In the genomic region with DNA sequence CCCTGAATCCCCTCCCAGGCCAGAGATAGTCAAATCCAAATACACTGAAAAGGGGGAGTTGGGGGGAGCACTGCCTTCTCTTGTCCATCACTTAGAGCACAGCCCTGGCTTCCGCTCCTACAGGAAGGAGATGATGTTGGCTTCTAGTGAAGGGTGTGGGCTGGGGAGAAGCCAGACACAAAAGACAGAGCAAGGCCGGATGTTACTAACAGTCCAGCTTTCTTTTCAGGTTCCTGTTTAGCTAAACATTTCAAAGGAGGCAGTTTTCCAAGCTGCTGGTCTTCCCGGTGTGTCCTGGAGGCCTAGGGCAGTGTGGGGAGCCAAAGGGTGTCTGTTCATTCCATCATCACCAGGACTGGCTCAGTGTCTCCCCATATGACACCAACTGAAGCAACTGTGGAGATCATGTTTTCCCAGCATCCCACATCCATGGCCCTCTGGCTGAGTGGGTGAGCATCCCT, we compare ENCODE assay signal across 11 mouse cellular contexts.
DNase-seq lines count a peak whose midpoint lies in the region; ATAC-seq and TF ChIP-seq lines count a peak whose summit lies in the region.
"Had no signal": no experiment of that assay in that cellular context is flagged by ENCODE, and none has a peak within 500 bp of the region (broad histone marks: within the 10 kb centered on the region; RNA-seq: fewer than 3 reads in every experiment).

No protein-coding gene starts in this region.

- no peak for ATAC-seq in heart, embryonic 12.5 days (ENCODE audit: insufficient number of reproducible peaks, low FRiP score)
- ATAC-seq in kidney, embryonic 14.5 days (ENCODE audit: low FRiP score, low TSS enrichment): no peak
- no peak for ATAC-seq in cerebellum, adult (ENCODE audit: insufficient number of reproducible peaks, low FRiP score, low TSS enrichment)
- no peak for ATAC-seq in liver, postnatal 0 days
- ATAC-seq: inflammation-experienced regulatory T-cells, adult 6 months had no signal

- H3K27ac ChIP-seq in heart, embryonic 12.5 days (ENCODE audit: poor library complexity, severe bottlenecking): no peak overlapping the region
- 0 out of 2 replicates have a peak overlapping the region, but pooled peaks have one; percentile 14 for H3K27ac ChIP-seq in kidney, embryonic 14.5 days (ENCODE audit: low read depth, low read length)
- H3K27ac ChIP-seq in liver, postnatal 0 days (ENCODE audit: low read depth): no peak overlapping the region

- peaks cover 6% of the 10 kb centered on the region; the same call in 1 of the 2 replicates for H3K9me3 ChIP-seq in heart, embryonic 12.5 days (replicated peaks)
- no peaks in the 10 kb centered on the region for H3K9me3 ChIP-seq in kidney, embryonic 14.5 days (ENCODE audit: control insufficient read depth, low read length)
- H3K9me3 ChIP-seq in liver, postnatal 0 days (ENCODE audit: low read length): peaks cover 6% of the 10 kb centered on the region; the same call in 1 of the 2 replicates

- TF ChIP-seq EP300 in liver, postnatal 0 days (IDR thresholded peaks at IDR 0.05; ENCODE audit: low read depth): no peak

- peaks cover 12% of the 10 kb centered on the region for H3K4me1 ChIP-seq in heart, embryonic 12.5 days (replicated peaks)
- H3K4me1 ChIP-seq in kidney, embryonic 14.5 days (ENCODE audit: control insufficient read depth, insufficient read depth, low read length): no peaks in the 10 kb centered on the region
- no peaks in the 10 kb centered on the region for H3K4me1 ChIP-seq in liver, postnatal 0 days (ENCODE audit: insufficient read depth)

- H3K4me3 ChIP-seq in heart, embryonic 12.5 days: no peak overlapping the region
- no peak overlapping the region for H3K4me3 ChIP-seq in kidney, embryonic 14.5 days (ENCODE audit: low read length)
- H3K4me3 ChIP-seq in liver, postnatal 0 days (ENCODE audit: low read depth, low read length): no peak overlapping the region

- 66% methylated on average over 3 of the region's 3 CpGs for WGBS in heart, embryonic 12.5 days
- WGBS in kidney, embryonic 14.5 days: 77% methylated on average over 3 of the region's 3 CpGs
- WGBS in liver, postnatal 0 days (ENCODE audit: insufficient replicate concordance): 57% methylated on average over 3 of the region's 3 CpGs

- no peak overlapping the region for H3K9ac ChIP-seq in heart, embryonic 12.5 days
- no peak overlapping the region for H3K9ac ChIP-seq in kidney, embryonic 14.5 days (ENCODE audit: low read depth, low read length)
- H3K9ac ChIP-seq in liver, postnatal 0 days (replicated peaks): no peak overlapping the region

- no peaks in the 10 kb centered on the region for H3K36me3 ChIP-seq in heart, embryonic 12.5 days
- no peaks in the 10 kb centered on the region for H3K36me3 ChIP-seq in kidney, embryonic 14.5 days (ENCODE audit: control insufficient read depth, insufficient read depth, low read length)
- H3K36me3 ChIP-seq in liver, postnatal 0 days (replicated peaks; ENCODE audit: insufficient read depth, low read length): no peaks in the 10 kb centered on the region

- peak; percentile 99 for DNase-seq in heart, adult 11 months
- peak; percentile 75 to 90 for DNase-seq in heart, adult 9 months (ENCODE audit: low spot score in 2 of 2)
- DNase-seq in lung, postnatal 10 days: peak; percentile 78
- no peak for DNase-seq in thymus, postnatal 10 days (ENCODE audit: low spot score in 2 of 2)
- no peak for DNase-seq in liver, postnatal 0 days
- DNase-seq: cerebellum, postnatal 10 days; midbrain, embryonic 14.5 days had no signal

- no peaks in the 10 kb centered on the region for H3K27me3 ChIP-seq in heart, embryonic 12.5 days (replicated peaks)
- H3K27me3 ChIP-seq in kidney, embryonic 14.5 days (ENCODE audit: control insufficient read depth, insufficient read depth, low read length): no peaks in the 10 kb centered on the region
- H3K27me3 ChIP-seq in liver, postnatal 0 days (ENCODE audit: insufficient read depth, low read length): no peaks in the 10 kb centered on the region

- TF ChIP-seq CTCF in liver, postnatal 0 days (IDR thresholded peaks at IDR 0.05; ENCODE audit: low read depth): no peak

- H3K4me2 ChIP-seq in heart, embryonic 12.5 days: no peak overlapping the region
- H3K4me2 ChIP-seq in kidney, embryonic 14.5 days (replicated peaks; ENCODE audit: low read depth, low read length): no peak overlapping the region
- H3K4me2 ChIP-seq in liver, postnatal 0 days (ENCODE audit: low read depth, low read length): no peak overlapping the region

Comparison
In these comparisons a context has a peak if more than half of its experiments do, and no peak if none do; other contexts are left out.
1. DNase-seq: peak in heart, adult 11 months (single experiment), heart, adult 9 months (2 of 2) and lung, postnatal 10 days (single experiment); none in thymus, postnatal 10 days (0 of 2) and liver, postnatal 0 days (single experiment).